18 mouse cellular contexts compared by ENCODE assay signal in genomic region chr8:78536716-78537115, GRCm38 (mm10).
"Had no signal": no experiment of that assay in that cellular context is flagged by ENCODE, and none has a peak within 500 bp of the region (broad histone marks: within the 10 kb centered on the region; RNA-seq: fewer than 3 reads in every experiment).

No protein-coding gene starts in this region.

- DNase-seq: lung, adult 18-20 months; lung, embryonic 14.5 days; lung, postnatal 10 days; lung, postnatal 4 days; midbrain, embryonic 14.5 days; retina, postnatal 1 day; right cerebral cortex, adult 18-20 months; right cerebral cortex, postnatal 25 days; right cerebral cortex, postnatal 4 days; spleen, adult 18-20 months; thymus, adult 18-20 months; thymus, postnatal 14 days; thymus, postnatal 36 days had no signal

- H3K27me3 ChIP-seq: midbrain, embryonic 12.5 days; neural tube, embryonic 13.5 days; neural tube, embryonic 15.5 days had no signal

- H3K9me3 ChIP-seq: midbrain, embryonic 10.5 days; midbrain, embryonic 12.5 days; neural tube, embryonic 13.5 days; neural tube, embryonic 15.5 days had no signal

- H3K4me3 ChIP-seq: midbrain, embryonic 10.5 days; midbrain, embryonic 12.5 days; myocyte; neural tube, embryonic 13.5 days; neural tube, embryonic 15.5 days had no signal

- H3K9ac ChIP-seq: lung, embryonic 14.5 days; midbrain, embryonic 12.5 days; neural tube, embryonic 13.5 days; neural tube, embryonic 15.5 days had no signal

- H3K27ac ChIP-seq: midbrain, embryonic 10.5 days; midbrain, embryonic 12.5 days; neural tube, embryonic 13.5 days; neural tube, embryonic 15.5 days had no signal

- H3K4me1 ChIP-seq: neural tube, embryonic 13.5 days; neural tube, embryonic 15.5 days had no signal
